7 mouse cellular contexts compared by ENCODE assay signal in genomic region chr9:43959541-43959940, GRCm38 (mm10).
DNase-seq lines count a peak whose midpoint lies in the region.

No protein-coding gene starts in this region.

- intact Hi-C loops in left cerebral cortex, postnatal 4 days (cut with DNase I) = no loop called here

- peak; percentile 50 for DNase-seq in left cerebral cortex, postnatal 4 days
- DNase-seq in left cerebral cortex, adult 18-20 months (ENCODE audit: low spot score in 2 of 2) = no peak
- DNase-seq in R1 (ENCODE audit: low read depth, low spot score) = peak; percentile 74
- peak; percentile 10 for DNase-seq in c-Kit-positive CD71-positive TER-119-positive erythroid progenitor cells, embryonic 14.5 days (ENCODE audit: low spot score)
- peak; percentile 15 for DNase-seq in lung, postnatal 36 days
- DNase-seq in right cerebral cortex, postnatal 25 days = no peak
- DNase-seq in frontal cortex, postnatal 10 days (ENCODE audit: low spot score in 2 of 2) = no peak

Comparison
In these comparisons a context has a peak if more than half of its experiments do, and no peak if none do; other contexts are left out.
1. DNase-seq: peak in left cerebral cortex, postnatal 4 days (single experiment), R1 (single experiment), c-Kit-positive CD71-positive TER-119-positive erythroid progenitor cells, embryonic 14.5 days (single experiment) and lung, postnatal 36 days (single experiment); none in left cerebral cortex, adult 18-20 months (0 of 2), right cerebral cortex, postnatal 25 days (single experiment) and frontal cortex, postnatal 10 days (0 of 2).